Mouse (Mus musculus): Measurements from ENCODE around the gene Prkg2.

DNA sequence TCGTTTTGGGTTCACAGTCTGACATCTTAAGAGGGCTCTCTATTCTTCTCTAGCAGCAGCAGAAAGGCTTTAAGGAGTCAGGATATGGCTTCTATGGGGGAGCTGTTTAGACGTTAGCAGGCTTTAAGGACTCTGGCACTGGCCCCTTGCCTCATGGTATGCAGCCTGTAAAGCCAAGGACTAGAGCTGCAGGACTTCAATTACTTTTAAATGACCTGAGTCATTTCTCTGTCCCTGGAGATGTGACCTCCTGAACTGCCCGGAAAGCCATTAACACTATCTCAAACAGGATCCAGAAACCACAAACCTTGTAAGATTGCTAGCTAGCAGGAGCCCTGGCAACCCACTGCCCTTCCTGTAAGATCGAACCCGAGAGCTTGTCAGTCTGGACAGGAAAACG, 96.4 kb downstream of the Prkg2 start:
- no peak for TF ChIP-seq CTCF (IDR thresholded peaks at IDR 0.05; ENCODE audit: low read depth)
- TF ChIP-seq EP300 (IDR thresholded peaks at IDR 0.05; ENCODE audit: low read depth) = no peak

Data from liver, embryonic 14.5 days (tissue).